Mouse (Mus musculus) Muller cell, postnatal 12 days (primary cell): Measurements from ENCODE around the gene Prune1.

Experiments
- DNase-seq: peaks from one replicate; pipeline ENCODE4 v3.0.0-alpha.2; 2015; ENCODE audit errors: inconsistent ontology term

Gene Prune1

DNA sequence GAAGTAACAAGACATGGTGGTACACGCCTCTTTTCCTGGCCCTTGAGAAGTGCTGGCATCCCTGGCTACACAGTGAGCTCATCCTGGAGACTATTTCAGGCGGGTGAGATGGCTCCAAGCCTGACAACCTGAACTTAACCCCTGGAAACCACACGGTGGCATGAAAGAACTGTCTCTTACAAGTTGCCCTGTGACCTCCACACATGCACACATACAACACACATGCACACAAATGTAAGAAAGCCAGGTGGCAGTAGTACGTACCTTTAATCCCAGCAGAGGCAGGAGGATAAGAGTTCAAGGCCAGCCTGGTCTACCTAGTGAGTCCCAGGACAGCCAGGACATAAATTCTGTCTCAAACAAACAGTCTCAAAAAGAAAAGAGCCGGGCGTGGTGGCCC, 42.9 kb downstream of the Prune1 start:
- DNase-seq: no peak

DNA sequence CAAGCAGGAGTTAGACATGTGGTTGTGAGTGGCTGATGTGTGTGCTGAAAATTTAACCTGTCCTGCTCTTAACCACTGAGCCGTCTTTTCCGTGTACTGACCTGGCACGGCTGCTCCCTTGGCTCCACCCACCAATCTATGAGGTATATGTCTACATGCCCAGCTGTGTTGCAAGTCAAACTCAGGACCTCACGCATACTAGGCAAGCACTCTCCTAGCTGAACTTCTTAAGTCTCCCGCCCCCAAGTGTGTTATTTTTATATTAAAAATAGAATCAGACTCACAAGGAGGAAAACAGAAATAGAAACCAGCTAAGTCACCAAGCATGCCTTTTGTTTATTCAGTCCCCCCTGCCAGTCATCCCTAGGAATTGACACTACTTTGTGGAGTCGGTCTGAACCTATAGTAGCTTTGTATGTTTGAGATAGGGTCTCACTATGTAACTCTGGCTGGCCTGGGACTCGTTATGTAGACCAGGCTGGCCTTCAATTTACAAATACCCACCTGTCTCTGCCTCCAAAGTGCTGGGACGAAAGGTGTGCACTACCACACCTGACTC, 44.3 kb downstream of the Prune1 start:
- no peak for DNase-seq

DNA sequence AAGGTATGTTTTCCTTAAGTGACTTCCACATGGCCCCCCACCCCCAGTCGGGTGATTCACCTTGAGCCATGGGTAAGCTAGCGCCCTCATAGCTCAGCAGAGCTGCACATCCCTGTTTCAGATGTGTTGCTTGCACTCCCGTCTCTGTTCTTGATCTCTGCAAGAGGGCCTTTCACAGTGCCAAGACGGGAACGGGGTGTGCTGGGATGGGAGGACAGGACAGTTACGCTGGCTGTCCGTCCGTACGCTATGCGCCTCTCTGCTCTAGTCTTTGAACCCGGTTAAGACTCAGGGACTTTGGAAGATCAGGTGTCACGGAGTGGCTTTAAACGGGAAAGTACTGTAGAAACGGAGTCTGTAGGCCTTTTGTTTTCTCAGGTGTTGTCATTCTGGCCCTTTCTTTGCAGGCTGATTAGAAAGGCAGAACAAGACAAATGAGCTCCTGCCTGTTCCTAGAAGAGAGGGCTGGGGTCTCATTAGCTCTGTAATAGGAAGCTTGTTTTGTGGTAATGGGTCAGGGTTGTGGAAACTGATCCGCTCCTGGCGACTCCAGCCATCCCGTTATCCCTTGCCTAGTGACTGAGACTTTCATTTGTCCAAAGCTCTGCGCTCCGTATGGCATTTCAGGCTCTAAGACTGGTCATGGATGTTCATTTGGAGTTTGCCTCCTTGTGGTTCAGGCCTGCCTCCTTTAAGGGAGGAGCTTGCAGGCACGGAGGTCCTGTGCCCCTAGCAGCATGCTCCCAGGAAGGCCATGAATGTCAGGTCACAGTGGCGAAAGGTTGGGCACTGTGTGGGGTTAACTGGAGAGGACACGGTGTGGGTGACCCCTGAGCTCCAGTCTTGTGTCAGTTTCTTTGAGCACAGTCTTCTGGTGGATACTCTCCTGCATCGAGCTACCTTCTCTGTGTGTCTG, 46.2 kb downstream of the Prune1 start:
- no peak for DNase-seq

DNA sequence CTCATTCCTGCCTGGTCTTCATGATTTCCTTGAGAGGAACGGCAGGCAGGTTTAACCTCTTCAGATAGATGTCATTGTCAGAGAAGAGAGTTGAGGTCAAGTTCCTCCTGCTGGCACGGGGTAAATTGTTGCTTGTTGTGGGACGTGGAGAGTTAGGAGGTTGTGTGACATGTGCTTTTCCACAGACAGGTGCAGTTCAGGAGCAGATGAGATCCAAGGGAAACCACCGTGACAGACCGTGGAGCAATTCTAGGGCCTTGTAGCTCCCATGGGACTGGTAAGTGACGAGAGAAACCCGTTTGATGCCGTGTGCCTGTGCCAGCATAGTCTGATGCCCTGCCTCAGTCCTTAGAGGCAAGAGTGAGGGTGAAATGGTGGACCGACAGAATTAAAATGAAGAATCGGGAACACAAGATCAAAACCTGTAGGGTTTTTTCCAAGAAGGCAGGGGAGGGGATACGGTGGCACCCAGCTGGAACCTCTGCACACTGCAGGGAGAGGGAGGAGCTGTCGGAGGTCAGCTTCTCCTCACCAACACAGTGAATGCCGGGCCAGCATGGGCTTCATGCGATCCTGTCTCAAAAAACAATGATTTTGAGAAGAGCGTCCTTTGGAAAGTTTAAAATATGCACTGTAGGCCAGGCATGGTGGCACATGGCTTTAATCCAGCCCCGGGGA, 48.4 kb downstream of the Prune1 start:
- DNase-seq: no peak

DNA sequence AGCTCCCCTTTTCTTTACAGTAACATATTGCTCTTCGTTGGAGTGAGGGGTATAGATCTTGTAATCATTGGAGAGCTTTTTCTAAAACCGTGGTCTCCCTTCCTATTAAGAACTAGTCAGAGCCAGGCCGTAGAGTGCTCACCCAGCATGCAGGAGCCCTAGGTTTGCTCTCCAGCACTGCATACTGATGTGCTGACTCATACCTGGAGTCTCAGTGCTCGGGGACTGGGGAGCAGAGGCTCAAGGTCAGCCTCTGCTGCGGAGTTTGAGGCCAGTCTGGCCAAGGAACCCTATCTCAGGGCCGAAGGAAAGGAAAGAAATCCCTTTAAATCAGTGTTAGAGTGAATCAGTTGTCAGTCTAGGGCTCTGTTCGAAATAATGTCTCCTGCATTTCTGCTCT, 49.1 kb downstream of the Prune1 start:
- DNase-seq: peak; percentile 54

DNA sequence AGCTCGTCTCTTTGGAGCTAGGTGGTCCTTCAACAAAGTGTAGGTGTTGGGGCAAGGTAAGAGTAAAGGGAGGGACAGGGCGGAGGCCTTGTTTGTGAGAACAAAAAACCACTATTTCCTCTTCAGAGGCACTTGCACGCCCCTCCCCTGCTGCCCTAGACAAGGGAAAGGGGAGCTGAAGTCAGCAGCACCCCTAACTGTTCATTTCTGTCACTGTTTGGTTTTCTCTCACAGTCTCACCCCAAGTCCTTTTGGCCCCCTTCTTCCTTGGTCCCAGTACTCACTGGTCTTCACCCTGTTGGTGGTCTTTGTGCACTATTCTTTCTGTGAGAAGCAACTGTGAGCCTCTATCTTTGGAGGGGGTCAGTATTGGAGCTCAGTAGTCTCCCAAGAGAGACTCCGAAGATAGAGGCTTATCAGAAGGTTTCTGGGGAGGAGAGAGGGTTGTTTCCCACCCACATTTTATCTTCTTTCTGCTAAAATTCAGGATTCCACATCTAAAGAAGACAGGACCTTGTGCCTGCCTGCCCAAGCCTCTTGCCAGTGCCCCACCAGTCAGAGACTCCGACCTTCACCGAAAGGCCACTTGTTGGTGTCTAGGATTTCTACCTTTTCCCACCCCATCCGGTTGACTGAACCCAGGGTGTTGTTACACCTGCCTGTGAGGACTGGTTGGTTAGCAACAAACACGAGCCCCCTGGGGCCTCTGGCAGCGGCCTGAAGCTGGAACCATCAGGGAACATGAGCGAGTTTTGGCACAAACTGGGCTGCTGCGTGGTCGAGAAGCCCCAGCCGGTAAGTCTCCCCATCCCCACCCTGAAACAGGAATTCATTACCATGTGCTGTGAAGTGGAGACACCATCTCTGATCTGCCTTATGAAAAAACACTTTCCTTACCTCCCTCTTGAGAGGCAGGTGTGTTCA, 50.3 kb downstream of the Prune1 start, which contains the start of gene Mllt11:
Gene Mllt11, minus strand, starts transcription at position 874 of the 924 bp plus-strand sequence.
- no peak for DNase-seq

DNA sequence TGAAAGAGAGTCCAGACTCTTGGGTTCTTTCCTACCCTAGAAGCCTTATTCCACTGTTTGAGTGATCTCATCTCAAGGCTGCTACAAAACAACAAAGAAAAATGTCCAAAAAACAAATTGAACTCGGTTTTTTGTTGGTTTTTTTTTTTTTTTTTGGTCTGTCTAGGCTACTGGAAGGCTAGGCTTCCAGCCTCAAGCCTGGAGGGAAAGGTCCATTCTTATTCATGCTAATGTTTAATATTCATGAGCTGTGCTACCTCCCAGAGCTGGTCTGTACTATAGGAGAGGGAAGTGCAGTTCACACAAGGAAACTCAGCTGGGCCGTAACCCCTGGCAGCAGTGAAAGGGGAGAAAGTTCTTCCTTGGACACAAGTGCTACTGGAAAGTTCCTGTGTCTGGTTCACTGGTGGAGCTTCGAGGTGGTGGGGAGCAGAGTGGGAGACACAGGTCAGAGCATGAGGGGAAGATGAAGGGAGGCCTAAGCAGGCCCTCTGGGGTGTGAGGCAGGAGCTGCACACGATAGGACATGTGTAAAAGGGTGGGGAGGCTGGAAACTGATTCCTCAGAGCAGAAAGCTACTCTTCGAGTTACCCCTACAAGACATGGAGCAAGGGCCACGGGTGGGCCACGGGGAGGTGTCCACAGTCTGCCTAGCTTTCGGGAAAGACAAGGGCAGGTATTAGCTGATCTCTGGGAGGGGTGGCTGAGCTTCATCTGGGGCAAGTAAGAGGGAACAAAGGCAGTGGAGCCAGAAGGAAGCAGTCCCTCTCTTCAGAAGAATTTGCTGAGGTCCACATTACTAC, 51.2 kb downstream of the Prune1 start:
- no peak for DNase-seq

DNA sequence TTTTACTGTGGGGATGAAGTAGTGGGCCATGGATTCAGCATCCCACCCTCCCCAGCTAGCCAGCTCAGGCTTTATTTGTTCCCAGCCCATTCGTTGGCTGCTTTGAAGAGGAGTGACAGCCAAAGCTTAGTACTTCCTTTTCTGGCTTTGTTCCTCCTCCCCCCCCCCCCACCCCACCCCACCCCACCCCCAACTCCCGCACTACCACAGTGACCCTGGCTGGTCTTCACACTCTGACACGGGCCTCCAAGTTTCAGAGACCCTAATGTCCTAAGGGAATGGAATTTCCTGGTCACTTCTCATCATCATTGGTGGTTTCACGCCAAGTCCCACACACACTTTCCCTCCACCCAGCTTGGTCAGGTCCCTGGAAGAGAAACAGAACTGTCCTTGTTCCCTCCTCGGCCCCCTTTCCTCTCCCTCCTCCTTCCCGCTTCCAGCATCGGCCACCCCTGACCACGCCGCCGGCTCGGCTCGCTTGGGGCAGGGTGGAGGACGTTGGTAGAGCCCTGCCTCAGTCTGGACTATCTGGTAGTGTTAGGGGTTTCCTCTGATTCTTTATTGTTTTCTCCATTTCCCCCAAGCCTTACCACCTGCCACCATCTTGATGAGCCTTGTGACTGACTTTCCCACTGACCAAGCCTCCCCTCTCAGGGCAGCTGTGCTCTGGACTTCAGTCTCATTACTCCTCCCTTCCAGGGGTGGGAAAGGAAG, 51.9 kb downstream of the Prune1 start:
- peak; percentile 87 for DNase-seq

DNA sequence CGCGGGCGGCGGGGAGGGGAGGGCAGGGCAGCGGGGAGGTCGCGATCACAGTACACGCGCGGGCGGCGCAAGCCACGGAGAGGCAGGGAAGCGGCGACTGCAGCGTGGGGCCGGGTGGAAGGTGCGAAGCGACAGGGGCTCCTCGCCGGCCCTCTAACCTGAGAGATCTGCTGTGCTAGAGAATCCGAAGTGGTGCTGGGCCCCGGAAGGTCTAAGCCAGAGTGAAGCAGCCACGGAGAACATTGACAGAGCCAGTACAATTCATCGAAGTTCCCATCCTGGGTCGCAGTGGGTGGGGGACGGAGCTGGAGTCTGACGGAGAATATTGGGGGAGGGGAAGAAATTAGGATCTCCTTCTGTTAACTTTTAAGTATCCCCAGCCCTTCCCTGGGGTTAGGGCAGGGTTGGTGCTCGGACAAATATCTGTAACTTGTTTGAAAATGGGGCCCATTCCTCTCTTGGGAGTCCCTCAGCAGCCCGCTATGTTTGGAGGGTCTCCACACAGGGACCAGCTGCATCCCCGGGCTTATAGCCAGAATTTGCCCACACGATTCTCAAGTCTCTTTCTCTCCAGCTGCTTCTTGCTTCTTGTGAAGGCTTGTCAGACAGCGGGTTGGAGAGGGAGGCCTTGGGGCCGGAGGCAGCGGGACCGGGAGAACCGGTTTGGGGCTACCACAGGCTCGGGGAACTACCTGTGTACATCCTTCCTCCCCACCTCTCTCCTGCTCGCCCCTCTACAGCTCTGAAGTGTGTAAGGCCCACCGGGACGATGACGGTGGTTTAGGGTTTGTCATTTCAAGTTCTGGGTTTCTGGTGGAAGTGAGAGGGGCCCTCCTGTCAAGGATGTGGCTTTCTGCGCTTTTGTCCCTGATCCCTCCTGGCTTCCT, 52.7 kb downstream of the Prune1 start:
- DNase-seq: peak; percentile 42

DNA sequence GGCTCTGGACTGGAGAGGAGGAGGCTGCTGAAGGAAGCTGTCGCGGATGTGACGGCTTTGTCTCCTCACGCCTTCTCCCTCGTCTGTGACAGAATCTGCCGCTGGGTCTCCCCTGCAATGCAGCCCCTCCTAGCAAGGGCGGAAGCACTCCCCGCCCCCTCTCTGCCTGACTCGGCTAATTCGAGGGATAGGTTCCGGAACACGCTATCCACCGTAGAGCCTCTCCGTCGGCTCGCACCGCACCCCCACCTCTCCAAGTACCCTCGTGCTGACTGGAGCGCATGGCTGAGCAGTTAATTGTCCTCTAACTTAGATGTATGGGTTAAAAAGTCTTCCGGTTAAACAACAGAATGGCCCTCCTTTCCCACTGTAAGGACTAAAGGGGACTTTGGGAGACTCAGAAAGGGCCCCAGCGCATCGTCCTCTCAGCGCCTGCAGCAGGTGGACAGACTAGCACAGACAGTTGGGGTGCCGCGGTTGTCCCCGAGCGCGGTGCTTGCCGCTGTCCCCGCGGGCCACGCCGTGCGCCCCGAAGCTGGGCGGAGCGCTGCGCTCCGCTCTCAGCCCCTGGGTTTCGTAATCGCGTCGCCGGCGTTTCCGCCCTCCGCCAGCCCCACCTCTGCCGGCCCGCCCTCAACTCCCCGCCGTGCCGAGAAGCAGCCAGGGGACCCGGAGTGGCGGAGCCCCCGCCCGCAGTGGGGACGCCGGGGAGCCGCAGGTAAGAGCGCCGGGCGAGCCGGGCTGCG, 53.6 kb downstream of the Prune1 start, which contains the start of gene Cdc42se1:
Gene Cdc42se1, plus strand, starts transcription at position 585 of the 746 bp plus-strand sequence.
- DNase-seq: peak; percentile 88

DNA sequence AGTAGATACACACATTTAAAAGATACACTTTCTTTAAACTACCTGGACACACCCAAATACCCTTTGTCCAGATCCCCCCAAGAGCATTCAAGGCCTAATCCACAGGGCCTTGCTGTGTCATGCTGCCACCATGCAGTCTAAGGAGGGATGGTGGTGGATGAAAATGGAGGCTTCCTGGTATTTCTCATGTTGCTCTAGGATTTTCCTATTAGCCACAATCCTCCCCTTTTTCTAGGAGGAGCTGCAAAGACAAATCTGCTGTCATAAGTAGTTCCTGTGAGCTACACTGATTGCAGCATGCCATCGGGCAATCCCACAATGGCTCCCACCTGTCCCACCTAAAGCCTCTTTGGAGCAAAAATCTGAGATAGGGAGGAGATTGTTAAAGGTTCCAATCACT, 54.7 kb downstream of the Prune1 start:
- peak; percentile 26 for DNase-seq

DNA sequence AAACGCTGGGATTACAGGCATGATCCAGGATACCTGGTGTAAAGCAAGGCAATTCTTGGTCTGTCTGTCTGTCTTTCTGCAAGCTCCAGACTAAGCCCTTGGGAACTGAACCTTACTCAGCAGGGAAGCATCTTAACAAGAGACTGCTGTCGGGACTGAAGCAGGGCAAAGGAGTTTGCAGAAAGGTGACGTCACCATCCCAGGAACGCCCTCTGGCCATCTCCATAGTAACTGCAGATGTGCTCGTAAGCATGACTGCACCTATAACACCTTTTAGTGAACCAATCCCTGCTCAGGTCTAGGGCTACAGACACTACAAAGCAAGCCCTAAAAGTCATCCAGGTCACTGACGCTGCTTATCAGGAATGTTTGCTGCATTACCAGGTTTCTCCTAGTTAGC, 57.6 kb downstream of the Prune1 start:
- DNase-seq: peak; percentile 29

DNA sequence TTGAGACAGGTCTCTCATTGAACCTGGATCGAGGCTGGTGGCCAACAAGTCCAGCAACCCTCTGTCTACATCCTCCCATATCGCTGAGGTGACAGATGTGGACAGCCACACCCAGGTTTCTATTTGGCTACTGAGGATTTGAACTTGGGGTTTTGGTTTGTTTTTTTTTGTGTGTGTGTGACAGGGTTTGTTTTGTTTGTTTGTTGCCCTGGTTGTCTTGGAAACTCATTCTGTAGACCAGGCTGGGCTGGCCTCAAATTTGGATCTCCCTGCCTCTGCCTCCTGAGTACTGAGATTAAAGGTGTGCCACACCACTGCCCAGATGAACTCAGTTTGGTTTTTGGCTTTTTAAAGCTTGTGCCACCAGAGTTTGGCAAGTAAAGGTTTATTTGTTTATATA, 58.8 kb downstream of the Prune1 start:
- no peak for DNase-seq

DNA sequence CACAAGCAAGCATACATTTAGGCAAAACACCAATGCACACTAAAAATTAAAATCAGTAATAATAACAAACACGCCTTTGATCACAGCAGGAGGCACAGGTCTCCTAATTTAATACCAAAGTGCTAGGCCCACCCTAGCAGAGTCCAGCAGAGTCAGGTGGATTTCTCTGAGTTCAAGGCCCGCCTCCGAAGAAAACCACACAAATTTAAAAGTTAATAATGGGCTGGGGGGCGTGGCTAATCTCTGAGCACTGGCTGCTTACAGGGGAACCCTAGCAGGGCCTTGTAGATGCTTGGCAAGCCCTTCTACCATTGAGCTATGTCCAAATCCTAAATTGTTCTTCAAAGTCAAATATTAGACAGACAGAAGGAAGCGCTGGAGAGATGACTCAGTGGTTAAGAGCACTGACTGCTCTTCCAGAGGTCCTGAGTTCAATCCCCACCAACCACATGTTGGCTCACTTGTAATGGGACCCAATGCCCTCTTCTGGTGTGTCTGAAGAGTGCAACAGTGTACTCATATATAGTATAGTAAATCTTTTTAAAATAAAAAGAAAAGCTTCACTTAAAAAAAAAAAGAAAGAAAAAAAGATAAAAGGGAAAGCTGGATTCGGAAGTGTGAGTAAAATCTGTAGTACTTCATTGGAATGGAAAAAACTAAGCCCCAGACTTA, 63.3 kb downstream of the Prune1 start:
- DNase-seq: no peak

DNA sequence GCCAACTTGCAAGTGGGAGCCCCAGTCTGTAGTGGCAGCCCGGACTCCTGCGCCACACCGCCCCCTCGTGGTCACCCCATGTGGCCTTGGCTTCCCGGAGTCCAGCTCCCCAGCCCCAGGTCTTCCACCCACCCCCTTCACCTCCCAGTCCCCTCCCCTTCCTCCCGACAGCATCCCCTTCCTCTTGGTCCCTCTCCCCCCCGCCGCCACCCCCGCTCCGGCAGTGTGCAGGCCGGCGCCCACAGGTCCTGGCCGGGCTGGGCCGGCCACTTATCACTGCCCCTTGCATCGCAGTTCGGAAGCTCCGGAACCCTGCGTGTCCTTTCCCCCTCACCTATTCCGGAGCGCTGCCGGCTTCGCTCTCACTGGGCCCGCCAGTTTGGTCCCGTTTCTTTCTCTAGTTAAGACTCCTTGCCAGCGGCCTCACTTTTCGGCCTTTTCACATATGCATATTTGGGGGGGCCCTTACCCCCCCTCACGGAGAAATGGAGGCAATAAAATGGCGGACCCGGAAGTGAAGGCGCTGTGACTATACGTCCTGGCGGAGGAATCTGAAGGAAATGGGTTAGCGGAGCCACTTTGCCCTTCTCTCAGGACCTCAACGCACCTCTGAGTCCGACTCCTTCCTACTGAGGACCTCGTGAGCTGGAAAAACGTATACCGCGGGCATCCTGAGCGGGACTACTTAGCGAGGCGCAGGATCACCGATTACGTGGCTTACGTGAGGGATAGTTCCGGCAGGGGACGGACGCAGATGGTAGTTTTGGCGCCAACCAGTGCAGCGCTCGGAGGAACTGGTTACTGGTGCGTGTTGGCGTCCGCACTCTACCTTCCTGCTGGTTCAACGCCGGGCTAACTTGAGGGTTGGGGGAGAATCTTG, 64.4 kb downstream of the Prune1 start, which contains the start of gene Gabpb2:
Gene Gabpb2, minus strand, starts transcription at position 662 of the 880 bp plus-strand sequence.
- DNase-seq: peak; percentile 97

DNA sequence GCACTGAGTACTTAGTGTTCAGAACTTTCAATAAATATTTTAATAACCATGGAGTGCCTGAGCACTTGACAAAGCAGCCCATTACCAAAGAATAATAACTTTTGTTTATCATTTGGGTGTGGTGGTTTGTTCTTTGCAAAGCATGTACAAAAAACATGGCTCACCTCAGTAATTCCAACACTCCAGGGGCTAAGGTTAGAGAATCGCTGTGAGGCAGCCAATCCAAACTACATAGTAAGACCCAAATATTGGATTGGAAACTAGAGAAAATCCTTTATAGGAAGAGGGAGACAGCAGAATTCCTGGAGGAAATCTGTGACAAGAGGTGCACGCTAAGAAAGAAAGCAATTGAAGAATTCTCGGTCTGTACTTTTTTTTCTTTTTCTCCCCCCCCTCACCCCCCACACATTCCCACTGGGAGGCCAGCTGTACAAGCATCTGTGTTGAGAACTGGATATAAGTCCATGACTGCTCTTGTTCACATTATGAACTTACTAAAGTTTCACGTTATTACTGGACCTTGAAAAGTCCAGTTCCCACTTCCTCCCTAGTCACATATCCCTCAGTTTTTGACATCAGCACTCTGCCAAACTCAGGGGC, 65.1 kb downstream of the Prune1 start:
- no peak for DNase-seq
